Mouse (Mus musculus) CH12.LX (cell line): Measurements from ENCODE around the gene Myh9. TPM values are rescaled to one million over a fixed set of nuclear protein-coding genes. Genes with fewer than 3 reads are reported as not detected.

Experiments
- DNase-seq: peaks from one replicate; pipeline ENCODE4 v3.0.0-alpha.2; 2013; ENCODE audit errors: extremely low read depth
- H3K27ac ChIP-seq: 2 replicates; pipeline ENCODE4 v1.5.1; 2012; ENCODE audit warnings: low read depth, mild to moderate bottlenecking, control low read depth, moderate library complexity; ENCODE audit not compliant: insufficient read depth
- H3K27me3 ChIP-seq: replicated peaks from 2 replicates; pipeline ENCODE3; 2012; ENCODE audit warnings: inconsistent platforms
- H3K36me3 ChIP-seq, 2 experiments: replicated peaks in 1 of 2; 2 replicates each; pipeline versions ENCODE3 to v1.6.1; 2012; ENCODE audit warnings: inconsistent platforms in 1 of 2, low read length in 1 of 2, mild to moderate bottlenecking in 1 of 2, mixed read lengths in 1 of 2, moderate library complexity in 1 of 2; ENCODE audit not compliant: control insufficient read depth in 1 of 2, insufficient read depth in 1 of 2
- H3K4me1 ChIP-seq, 2 experiments: 2 replicates each; pipeline ENCODE4 v1.6.1; 2012; ENCODE audit warnings: inconsistent platforms in 1 of 2, moderate library complexity in 1 of 2; ENCODE audit not compliant: insufficient read depth in 2 of 2, control insufficient read depth in 1 of 2
- H3K4me2 ChIP-seq: 2 replicates; pipeline ENCODE4 v1.6.1; 2012; ENCODE audit warnings: low read depth, mild to moderate bottlenecking, control low read depth; ENCODE audit not compliant: poor library complexity, insufficient read depth, severe bottlenecking
- H3K4me3 ChIP-seq, 3 experiments: fragments of 150-350 bp in 1 of 3; sonication (generic) in 1 of 3; replicated peaks in 1 of 3; 2 replicates each; pipeline versions ENCODE3 to v1.5.1; 2011 to 2012; ENCODE audit warnings: low read depth in 2 of 3, low read length in 2 of 3, mild to moderate bottlenecking in 2 of 3, moderate library complexity in 2 of 3, control low read depth in 1 of 3, improper control_type of control experiment in 1 of 3, inconsistent platforms in 1 of 3, mixed read lengths in 1 of 3; ENCODE audit not compliant: poor library complexity in 1 of 3
- H3K79me2 ChIP-seq: replicated peaks from 2 replicates; pipeline ENCODE4 v1.6.1; 2012; ENCODE audit warnings: mild to moderate bottlenecking, moderate library complexity; ENCODE audit not compliant: control insufficient read depth, poor library complexity, insufficient read depth, severe bottlenecking; ENCODE audit errors: extremely low read depth
- H3K9ac ChIP-seq: 2 replicates; pipeline ENCODE4 v1.6.1; 2012; ENCODE audit warnings: low read depth, mild to moderate bottlenecking, control low read depth, moderate library complexity; ENCODE audit not compliant: insufficient read depth
- H3K9me3 ChIP-seq: replicated peaks from 2 replicates; pipeline ENCODE3; 2012; ENCODE audit warnings: low read length, inconsistent platforms, mixed read lengths
- BHLHE40 ChIP-seq: IDR thresholded peaks from 2 replicates; pipeline ENCODE4 v1.6.1; 2011; ENCODE audit warnings: mild to moderate bottlenecking, low read depth, low read length, improper control_type of control experiment
- CHD2 ChIP-seq: IDR thresholded peaks from 2 replicates; pipeline ENCODE4 v1.6.1; 2011; ENCODE audit warnings: low read length, improper control_type of control experiment
- ELF1 ChIP-seq: IDR thresholded peaks from 2 replicates; pipeline ENCODE4 v1.6.1; 2014; ENCODE audit warnings: low read depth, mild to moderate bottlenecking, inconsistent platforms, low read length, improper control_type of control experiment
- EP300 ChIP-seq: IDR thresholded peaks from 2 replicates; pipeline ENCODE4 v1.6.1; 2011; ENCODE audit warnings: low read length, improper control_type of control experiment
- ETS1 ChIP-seq: conservative IDR thresholded peaks from 2 replicates; pipeline ENCODE4 v1.6.1; 2012; ENCODE audit warnings: low read depth, mild to moderate bottlenecking, inconsistent platforms, low read length, improper control_type of control experiment, moderate library complexity
- GABPA ChIP-seq: IDR thresholded peaks from 2 replicates; pipeline ENCODE4 v1.6.1; 2012; ENCODE audit warnings: low read depth, low read length, improper control_type of control experiment, inconsistent platforms; ENCODE audit not compliant: insufficient replicate concordance
- IRF4 ChIP-seq: IDR thresholded peaks from 2 replicates; pipeline ENCODE4 v1.6.1; 2014; ENCODE audit warnings: low read depth, mild to moderate bottlenecking, inconsistent platforms, low read length, improper control_type of control experiment
- KAT2A ChIP-seq: IDR thresholded peaks from 2 replicates; pipeline ENCODE4 v1.6.1; 2012; ENCODE audit warnings: low read length, improper control_type of control experiment, inconsistent platforms; ENCODE audit not compliant: insufficient replicate concordance
- MAFK ChIP-seq: IDR thresholded peaks from 2 replicates; pipeline ENCODE4 v1.6.1; 2011; ENCODE audit warnings: low read length, improper control_type of control experiment; ENCODE audit not compliant: insufficient replicate concordance
- MXI1 ChIP-seq: IDR thresholded peaks from 2 replicates; pipeline ENCODE4 v1.6.1; 2011; ENCODE audit warnings: mild to moderate bottlenecking, low read depth, low read length, improper control_type of control experiment
- MYC ChIP-seq: IDR thresholded peaks from 2 replicates; pipeline ENCODE4 v1.6.1; 2011; ENCODE audit warnings: low read depth, mild to moderate bottlenecking, improper control_type of control experiment, low read length
- NELFE ChIP-seq: IDR thresholded peaks from 2 replicates; pipeline ENCODE4 v1.6.1; 2011; ENCODE audit warnings: low read depth, low read length, improper control_type of control experiment
- PAX5 ChIP-seq: IDR thresholded peaks from 2 replicates; pipeline ENCODE4 v1.6.1; 2012; ENCODE audit warnings: low read length, inconsistent platforms, mixed read lengths
- POLR2A ChIP-seq: IDR thresholded peaks from 2 replicates; pipeline ENCODE4 v1.6.1; 2011; ENCODE audit warnings: low read depth, mild to moderate bottlenecking, improper control_type of control experiment, low read length
- POLR2AphosphoS2 ChIP-seq: IDR thresholded peaks from 2 replicates; pipeline ENCODE4 v1.6.1; 2011; ENCODE audit warnings: low read depth, low read length, improper control_type of control experiment
- RAD21 ChIP-seq: IDR thresholded peaks from 2 replicates; pipeline ENCODE4 v1.6.1; 2011; ENCODE audit warnings: low read depth, mild to moderate bottlenecking, low read length, improper control_type of control experiment, moderate library complexity
- SIN3A ChIP-seq: IDR thresholded peaks from 2 replicates; pipeline ENCODE4 v1.6.1; 2012; ENCODE audit warnings: low read length, improper control_type of control experiment, inconsistent platforms
- TCF12 ChIP-seq: IDR thresholded peaks from 2 replicates; pipeline ENCODE4 v1.6.1; 2014; ENCODE audit warnings: low read depth, mild to moderate bottlenecking, inconsistent platforms, low read length, improper control_type of control experiment
- USF2 ChIP-seq: conservative IDR thresholded peaks from 2 replicates; pipeline ENCODE4 v1.6.1; 2011; ENCODE audit warnings: low read depth, low read length, improper control_type of control experiment
- ZC3H11A ChIP-seq: IDR thresholded peaks from 2 replicates; pipeline ENCODE4 v1.6.1; 2012; ENCODE audit warnings: low read depth, mild to moderate bottlenecking, inconsistent platforms, low read length, improper control_type of control experiment
- ZKSCAN1 ChIP-seq: IDR thresholded peaks from 2 replicates; pipeline ENCODE4 v1.6.1; 2012; ENCODE audit warnings: low read depth, inconsistent platforms, low read length, improper control_type of control experiment, borderline replicate concordance
- ZMIZ1 ChIP-seq: IDR thresholded peaks from 2 replicates; pipeline ENCODE4 v1.6.1; 2012; ENCODE audit warnings: low read depth, mild to moderate bottlenecking, inconsistent platforms, low read length, improper control_type of control experiment
- ZNF384 ChIP-seq: IDR thresholded peaks from 2 replicates; pipeline ENCODE4 v1.6.1; 2012; ENCODE audit warnings: low read depth, low read length, improper control_type of control experiment, inconsistent platforms
- dilution Hi-C: fragments of 300-500 bp; cut with MboI; formaldehyde crosslinking; loops from 2 replicates; pipeline ENCODE4 v1.14.3; 2020; ENCODE audit warnings: low sequenced_read_pairs; ENCODE audit not compliant: extremely low pct_unique_long_range_greater_than_20kb, extremely low pct_ligation_motif_present
- in situ Hi-C: fragments of 300-500 bp; cut with MboI; formaldehyde crosslinking; loops from 3 replicates; pipeline ENCODE4 v1.14.3; 2019; ENCODE audit warnings: low sequenced_read_pairs, low pct_ligation_motif_present, low pct_unique_long_range_greater_than_20kb, mixed read lengths
- polyA plus RNA-seq: library from polyadenylated mRNA; unstranded; fragments of >175 nt; gene quantifications from 2 replicates; pipeline ENCODE4 v1.2.1, GENCODE M21; 2012; ENCODE audit warnings: low read depth; ENCODE audit not compliant: insufficient read length
- total RNA-seq, 2 experiments: library from RNA; depleted of rRNA; stranded (reverse); fragments of 300-350 nt in 1 of 2; fragments of >200 nt in 1 of 2; gene quantifications; 2 replicates each; pipeline ENCODE4 v1.2.3; 2012 to 2014

Myh9 gene
- total and polyA plus RNA-seq, 3 experiments: 43.8 to 165 (median 146) TPM

GRCm38 (mm10) chr15:77823196-77823595, 18.8 kb downstream of the Myh9 start:
- in situ Hi-C loops: no loop called here
- Histone ChIP-seq H3K9me3 (no peaks in the 10 kb centered on the region), H3K36me3 (peaks cover 22 to 87% of the 10 kb centered on the region in 2 experiments), H3K4me2 (no peak overlapping the region), H3K27ac (no peak overlapping the region; the same call in 1 of the 2 replicates)
- no peak for DNase-seq
- dilution Hi-C loops: no loop called here
- no peak for TF ChIP-seq SIN3A
- TF ChIP-seq, all 38 proteins: peak for 0
- Histone ChIP-seq H3K9ac (no peak overlapping the region), H3K4me1 (peaks cover 36 to 90% of the 10 kb centered on the region in 2 experiments), H3K79me2 (peaks cover 100% of the 10 kb centered on the region), H3K27me3 (no peaks in the 10 kb centered on the region), H3K4me3 (no peak overlapping the region)

DNA sequence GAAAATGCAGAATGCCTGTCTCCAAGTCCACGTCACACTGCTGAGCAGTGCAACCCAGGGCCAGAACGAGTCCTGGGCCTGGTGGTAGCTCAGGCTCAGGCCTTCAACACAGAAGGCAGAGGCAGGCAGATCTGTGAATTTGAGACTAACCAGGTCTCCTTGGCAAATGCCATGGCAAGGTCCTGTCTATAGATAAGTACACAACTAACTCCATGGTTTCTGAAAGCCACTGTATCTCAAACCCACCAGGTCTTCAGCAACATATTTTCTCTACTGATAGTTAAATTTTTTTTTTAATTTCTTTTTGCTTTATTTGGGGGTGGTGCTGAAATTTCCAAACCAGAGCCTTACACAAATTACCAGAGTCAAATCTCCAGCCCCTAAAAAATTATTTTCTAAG, 19.3 kb downstream of the Myh9 start:
- H3K79me2 ChIP-seq: peaks cover 100% of the 10 kb centered on the region
- H3K9ac ChIP-seq: no peak overlapping the region
- H3K9me3 ChIP-seq: no peaks in the 10 kb centered on the region
- dilution Hi-C loops: no loop called here
- peaks cover 22 to 86% of the 10 kb centered on the region in 2 experiments for H3K36me3 ChIP-seq
- no peak for DNase-seq
- no peak overlapping the region for H3K4me3 ChIP-seq
- peaks cover 36 to 90% of the 10 kb centered on the region in 2 experiments for H3K4me1 ChIP-seq
- TF ChIP-seq ZMIZ1 (no peak), MYC (no peak), ZNF384 (no peak), IRF4 (no peak), ZKSCAN1 (no peak), KAT2A (no peak), PAX5 (no peak), GABPA (no peak), NELFE (no peak)
- H3K27me3 ChIP-seq: no peaks in the 10 kb centered on the region
- in situ Hi-C loops: no loop called here
- H3K27ac ChIP-seq: no peak overlapping the region
- H3K4me2 ChIP-seq: no peak overlapping the region

- Histone ChIP-seq H3K9ac (no peak overlapping the region), H3K4me3 (no peak overlapping the region), H3K36me3 (peaks cover 20 to 80% of the 10 kb centered on the region in 2 experiments), H3K9me3 (no peaks in the 10 kb centered on the region), H3K4me2 (no peak overlapping the region), H3K4me1 (peaks cover 42 to 93% of the 10 kb centered on the region in 2 experiments), H3K27ac (no peak overlapping the region), H3K27me3 (no peaks in the 10 kb centered on the region)
- dilution Hi-C loops (no loop called here), in situ Hi-C loops (no loop called here)
- TF ChIP-seq MXI1 (no peak), ZKSCAN1 (no peak), POLR2A (no peak), POLR2AphosphoS2 (no peak), ETS1 (no peak), EP300 (no peak), BHLHE40 (no peak), ELF1 (no peak), TCF12 (no peak), RAD21 (no peak), SIN3A (no peak), CHD2 (no peak), MAFK (no peak), KAT2A (no peak), ZC3H11A (no peak), USF2 (no peak)
- TF ChIP-seq, all 38 proteins: peak for 0
- H3K79me2 ChIP-seq: peaks cover 100% of the 10 kb centered on the region
- DNase-seq: no peak
Observed at GRCm38 (mm10) chr15:77822057-77822466, 19.9 kb downstream of the Myh9 start.
